Mouse (Mus musculus): Measurements from ENCODE around the gene Ets1. TPM values are rescaled to one million over a fixed set of nuclear protein-coding genes. Genes with fewer than 3 reads are reported as not detected.

Gene Ets1
- polyA plus RNA-seq, 1 experiment from 2014 or later, result 48.5 TPM

DNA sequence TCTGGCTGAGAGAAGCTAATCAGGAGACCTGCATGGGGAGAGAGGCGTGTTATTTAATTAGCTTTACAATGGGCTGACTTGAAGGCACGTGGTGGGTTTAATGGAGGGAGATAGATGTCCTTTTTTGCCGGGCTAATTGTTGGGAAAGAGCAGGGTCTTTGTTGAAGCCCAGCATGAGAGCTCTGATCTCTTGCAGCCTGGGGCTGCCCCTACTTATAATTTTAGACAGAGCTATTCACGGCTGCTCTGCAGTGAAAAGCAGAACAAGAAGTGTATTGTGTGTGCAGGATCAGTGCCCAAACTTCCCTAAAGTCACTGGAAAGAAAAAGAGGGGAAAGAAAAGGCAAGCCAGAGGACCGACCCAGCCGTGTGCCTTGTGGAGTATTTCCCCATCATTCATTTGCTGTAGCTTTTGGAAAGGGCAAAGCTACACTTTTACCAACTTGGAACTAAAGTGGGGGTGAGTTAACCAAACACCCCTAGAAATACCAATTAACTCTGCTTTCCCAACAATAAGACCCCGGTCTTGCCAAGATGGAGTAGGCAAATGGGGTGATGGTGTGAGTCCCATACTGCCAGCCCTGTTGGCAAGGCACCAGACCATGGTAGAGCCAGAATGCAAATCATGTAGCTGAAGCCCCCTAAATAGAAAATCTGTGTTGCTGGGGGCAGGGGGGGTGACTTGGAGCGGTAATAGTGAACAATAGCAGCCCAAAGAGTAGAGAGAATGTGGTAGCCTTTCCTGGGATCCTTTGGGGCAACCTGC lies 50.0 kb downstream of the Ets1 start:
- H3K9ac ChIP-seq (replicated peaks), result no peak overlapping the region
- peaks cover 9% of the 10 kb centered on the region for H3K4me1 ChIP-seq (replicated peaks)
- no peak overlapping the region for H3K4me2 ChIP-seq
- 36% methylated on average over 8 of the region's 8 CpGs for WGBS
- no peak overlapping the region for H3K4me3 ChIP-seq (replicated peaks)
- H3K27me3 ChIP-seq, result no peaks in the 10 kb centered on the region
- no peaks in the 10 kb centered on the region for H3K9me3 ChIP-seq
- H3K36me3 ChIP-seq, result no peaks in the 10 kb centered on the region
- H3K27ac ChIP-seq, result peak overlapping the region; percentile 79
- ATAC-seq (ENCODE audit: insufficient number of reproducible peaks, insufficient read depth, low FRiP score, low TSS enrichment, low read depth), result peak; percentile 59; the same call in 1 of the 2 replicates

DNA sequence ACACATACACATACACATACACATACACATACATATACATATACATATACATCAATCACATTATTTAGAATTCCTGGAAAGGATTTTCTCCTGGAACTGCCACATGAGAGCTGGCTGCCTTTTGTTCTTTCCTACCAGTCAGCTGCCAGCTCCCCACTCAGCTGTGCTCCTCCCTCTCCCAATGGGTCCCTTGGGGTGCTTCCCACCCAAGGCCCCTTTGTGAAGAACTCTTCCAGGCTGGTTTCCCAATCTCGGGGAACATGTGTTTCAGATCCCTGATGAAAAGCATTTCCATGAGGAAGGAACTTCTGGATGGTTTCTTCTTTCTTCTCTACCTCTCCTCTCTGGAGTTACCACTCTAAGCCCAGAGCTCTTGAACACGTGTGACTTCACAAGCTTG lies 52.3 kb downstream of the Ets1 start:
- no peak overlapping the region for H3K4me3 ChIP-seq (replicated peaks)
- H3K36me3 ChIP-seq, result no peaks in the 10 kb centered on the region
- no peak for ATAC-seq (ENCODE audit: insufficient number of reproducible peaks, insufficient read depth, low FRiP score, low TSS enrichment, low read depth)
- no peak overlapping the region for H3K4me2 ChIP-seq
- no peak overlapping the region for H3K27ac ChIP-seq
- peaks cover 9% of the 10 kb centered on the region for H3K4me1 ChIP-seq (replicated peaks)
- H3K9me3 ChIP-seq, result no peaks in the 10 kb centered on the region
- 0 out of 2 replicates have a peak, but pooled peaks cover 7% of the 10 kb centered on the region for H3K27me3 ChIP-seq
- no peak overlapping the region for H3K9ac ChIP-seq (replicated peaks)
- 77% methylated on average over 2 of the region's 2 CpGs for WGBS

DNA sequence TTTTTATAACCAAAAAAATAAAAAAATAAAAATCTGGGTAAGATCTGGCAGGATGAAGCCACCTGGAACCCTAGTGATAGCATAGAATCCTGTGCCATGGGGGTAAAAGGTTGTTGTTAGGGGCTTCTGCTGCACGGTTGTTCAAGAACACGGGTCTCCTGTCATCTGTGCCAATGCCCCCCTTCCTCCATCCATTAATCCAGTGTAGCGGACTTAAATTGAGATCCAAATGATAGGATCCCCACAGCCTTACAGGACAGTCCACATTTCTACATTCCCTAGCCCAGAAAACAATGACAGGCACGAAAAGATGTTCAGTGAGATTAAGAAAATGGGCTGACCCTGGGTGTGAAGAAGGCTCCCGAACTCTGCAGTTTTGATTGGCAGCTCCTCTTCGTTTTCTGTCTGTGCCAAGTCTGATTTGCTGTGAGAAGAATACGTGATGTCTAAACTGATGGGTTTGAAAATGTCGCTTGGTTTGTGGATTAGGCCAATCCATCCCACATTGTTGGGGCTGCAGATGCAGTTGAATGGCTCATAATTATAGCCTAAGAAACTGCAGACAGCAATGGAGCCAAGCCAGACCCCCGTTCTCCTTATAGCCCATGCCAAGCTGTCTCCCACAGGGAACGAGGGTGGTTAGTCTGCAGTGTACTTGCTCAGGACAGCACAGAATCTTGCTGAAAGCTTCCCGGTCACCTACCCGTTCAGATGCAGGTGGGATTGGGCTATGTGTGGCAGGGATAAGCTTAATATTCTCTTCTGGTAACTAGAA lies 55.3 kb downstream of the Ets1 start:
- no peak overlapping the region for H3K4me3 ChIP-seq (replicated peaks)
- no peaks in the 10 kb centered on the region for H3K36me3 ChIP-seq
- 0 out of 2 replicates have a peak, but pooled peaks cover 7% of the 10 kb centered on the region for H3K27me3 ChIP-seq
- no peak for ATAC-seq (ENCODE audit: insufficient number of reproducible peaks, insufficient read depth, low FRiP score, low TSS enrichment, low read depth)
- H3K27ac ChIP-seq, result no peak overlapping the region
- no peaks in the 10 kb centered on the region for H3K9me3 ChIP-seq
- H3K4me2 ChIP-seq, result no peak overlapping the region
- peaks cover 1% of the 10 kb centered on the region; the same call in 1 of the 2 replicates for H3K4me1 ChIP-seq (replicated peaks)
- 80% methylated on average over 12 of the region's 12 CpGs for WGBS
- H3K9ac ChIP-seq (replicated peaks), result no peak overlapping the region

DNA sequence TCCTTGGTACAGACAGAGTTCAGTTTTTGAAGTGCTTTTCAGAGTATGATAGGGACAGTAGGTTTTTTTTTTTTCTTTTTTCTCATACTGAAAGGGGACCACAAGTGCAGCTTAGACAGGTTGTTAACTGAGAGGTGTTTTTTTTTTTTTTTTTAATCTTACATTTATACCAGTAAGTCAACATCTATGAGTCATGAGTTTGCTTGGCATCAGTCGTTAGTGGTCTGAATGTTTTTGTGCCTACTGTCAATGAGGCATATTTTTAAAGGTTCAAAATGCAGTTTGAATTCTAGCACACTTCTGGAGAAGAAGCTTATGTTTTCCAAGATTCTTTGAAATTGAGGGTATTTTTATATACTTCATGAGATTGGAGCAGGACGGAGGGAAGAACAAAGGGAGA lies 56.9 kb downstream of the Ets1 start:
- H3K4me3 ChIP-seq (replicated peaks), result no peak overlapping the region
- no peak overlapping the region for H3K9ac ChIP-seq (replicated peaks)
- H3K27me3 ChIP-seq, result 0 out of 2 replicates have a peak, but pooled peaks cover 7% of the 10 kb centered on the region
- H3K4me1 ChIP-seq (replicated peaks), result peaks cover 10% of the 10 kb centered on the region
- no peak overlapping the region for H3K27ac ChIP-seq
- H3K9me3 ChIP-seq, result no peaks in the 10 kb centered on the region
- 87% methylated on average over 2 of the region's 2 CpGs for WGBS
- no peak overlapping the region for H3K4me2 ChIP-seq
- H3K36me3 ChIP-seq, result no peaks in the 10 kb centered on the region
- ATAC-seq (ENCODE audit: insufficient number of reproducible peaks, insufficient read depth, low FRiP score, low TSS enrichment, low read depth), result no peak

DNA sequence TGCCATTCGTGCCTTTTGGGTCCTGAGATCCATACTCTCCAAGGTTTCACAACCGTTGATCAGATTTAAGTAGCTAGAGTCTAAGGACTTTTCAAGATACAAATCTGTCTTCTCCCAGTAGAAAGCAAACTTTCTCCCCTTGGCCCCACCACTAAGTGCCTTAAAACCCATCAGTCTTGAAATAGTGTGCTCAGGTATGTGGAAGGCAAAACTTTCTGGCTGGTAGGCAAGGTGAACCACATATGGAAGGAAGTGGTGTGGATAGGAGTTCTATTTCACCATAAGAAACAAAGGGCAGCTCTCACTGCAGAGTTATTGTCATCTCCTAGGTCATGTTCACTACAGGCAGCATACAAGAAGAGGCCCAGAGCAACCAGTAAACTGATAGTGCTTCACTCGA lies 57.4 kb downstream of the Ets1 start:
- Histone ChIP-seq H3K9me3 (no peaks in the 10 kb centered on the region), H3K4me3 (replicated peaks) (no peak overlapping the region), H3K4me2 (no peak overlapping the region), H3K9ac (replicated peaks) (no peak overlapping the region), H3K27me3 (0 out of 2 replicates have a peak, but pooled peaks cover 7% of the 10 kb centered on the region), H3K4me1 (replicated peaks) (peaks cover 11% of the 10 kb centered on the region), H3K27ac (no peak overlapping the region), H3K36me3 (no peaks in the 10 kb centered on the region)
- no peak for ATAC-seq (ENCODE audit: insufficient number of reproducible peaks, insufficient read depth, low FRiP score, low TSS enrichment, low read depth)
- 78% methylated on average over 3 of the region's 3 CpGs for WGBS

DNA sequence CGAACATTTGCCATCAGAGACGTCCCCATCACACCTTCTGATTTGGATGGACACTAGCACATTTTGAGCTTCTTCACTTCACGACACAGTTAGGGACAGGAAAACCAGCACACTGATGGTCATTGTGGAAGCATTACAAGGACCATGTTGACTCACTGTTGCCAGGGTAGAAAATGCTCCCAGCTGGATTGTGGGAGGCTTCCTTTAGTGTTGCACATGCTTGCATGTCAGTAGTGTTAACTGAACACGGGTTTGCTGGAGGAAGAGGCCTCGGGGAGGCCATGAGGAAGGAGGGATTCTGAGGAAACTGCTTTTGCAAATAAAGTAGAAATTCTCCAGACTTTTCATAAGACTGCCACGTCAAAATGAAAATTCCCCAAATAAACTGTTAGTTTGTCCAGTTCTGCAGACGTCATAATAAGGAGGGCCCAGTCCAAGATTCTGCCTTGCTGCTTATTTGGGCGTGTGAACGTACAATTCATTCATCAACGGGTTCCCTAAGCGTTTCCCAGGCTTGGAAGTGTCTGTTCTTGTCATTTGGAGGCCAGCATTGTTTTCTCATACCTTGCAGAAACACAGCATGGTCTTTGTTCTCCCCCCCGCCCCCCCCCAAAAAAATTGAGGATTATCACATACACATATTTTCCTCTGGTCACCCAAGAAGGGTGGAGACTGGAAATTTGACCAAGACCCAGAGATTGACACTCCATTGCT lies 58.2 kb downstream of the Ets1 start:
- Histone ChIP-seq H3K27ac (no peak overlapping the region), H3K27me3 (0 out of 2 replicates have a peak, but pooled peaks cover 7% of the 10 kb centered on the region), H3K4me3 (replicated peaks) (no peak overlapping the region), H3K4me1 (replicated peaks) (peaks cover 14% of the 10 kb centered on the region), H3K9ac (replicated peaks) (no peak overlapping the region), H3K4me2 (no peak overlapping the region), H3K36me3 (no peaks in the 10 kb centered on the region), H3K9me3 (no peaks in the 10 kb centered on the region)
- ATAC-seq (ENCODE audit: insufficient number of reproducible peaks, insufficient read depth, low FRiP score, low TSS enrichment, low read depth), result no peak
- 81% methylated on average over 12 of the region's 12 CpGs for WGBS

DNA sequence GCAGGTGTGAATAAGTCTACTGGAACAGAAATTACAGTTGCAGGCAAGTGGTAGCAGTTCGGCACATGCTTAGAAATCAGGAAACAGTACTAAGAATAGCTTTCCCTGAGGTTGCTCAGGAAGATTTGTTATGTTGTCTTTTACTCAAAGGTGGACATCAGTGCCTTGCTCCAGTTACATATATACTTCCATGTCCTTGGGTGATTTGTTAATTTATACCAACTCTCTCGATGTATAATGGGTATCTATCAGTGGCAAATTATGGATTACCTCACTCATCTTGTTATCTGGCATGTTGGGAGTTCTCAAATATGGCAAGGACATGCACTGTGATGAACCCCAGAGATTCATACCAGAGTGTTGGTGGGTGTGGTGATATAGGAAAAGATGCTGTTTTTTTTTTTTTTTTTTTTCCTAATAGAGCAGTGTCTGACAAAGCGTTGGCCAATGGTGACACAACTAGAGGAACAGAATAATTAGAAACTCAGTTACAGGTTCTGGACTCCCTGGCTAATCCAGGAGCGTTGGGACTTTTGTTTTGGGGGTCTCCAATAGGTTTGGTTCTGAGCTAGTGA lies 59.0 kb downstream of the Ets1 start:
- no peaks in the 10 kb centered on the region for H3K9me3 ChIP-seq
- H3K4me1 ChIP-seq (replicated peaks), result peaks cover 22% of the 10 kb centered on the region
- peak overlapping the region; percentile 71 for H3K4me2 ChIP-seq
- 0 out of 2 replicates have a peak, but pooled peaks cover 7% of the 10 kb centered on the region for H3K27me3 ChIP-seq
- WGBS, result 57% methylated on average over 4 of the region's 4 CpGs
- no peak overlapping the region for H3K27ac ChIP-seq
- ATAC-seq (ENCODE audit: insufficient number of reproducible peaks, insufficient read depth, low FRiP score, low TSS enrichment, low read depth), result no peak
- H3K9ac ChIP-seq (replicated peaks), result peak overlapping the region; percentile 38; the same call in 1 of the 2 replicates
- H3K36me3 ChIP-seq, result no peaks in the 10 kb centered on the region
- H3K4me3 ChIP-seq (replicated peaks), result peak overlapping the region; percentile 68

DNA sequence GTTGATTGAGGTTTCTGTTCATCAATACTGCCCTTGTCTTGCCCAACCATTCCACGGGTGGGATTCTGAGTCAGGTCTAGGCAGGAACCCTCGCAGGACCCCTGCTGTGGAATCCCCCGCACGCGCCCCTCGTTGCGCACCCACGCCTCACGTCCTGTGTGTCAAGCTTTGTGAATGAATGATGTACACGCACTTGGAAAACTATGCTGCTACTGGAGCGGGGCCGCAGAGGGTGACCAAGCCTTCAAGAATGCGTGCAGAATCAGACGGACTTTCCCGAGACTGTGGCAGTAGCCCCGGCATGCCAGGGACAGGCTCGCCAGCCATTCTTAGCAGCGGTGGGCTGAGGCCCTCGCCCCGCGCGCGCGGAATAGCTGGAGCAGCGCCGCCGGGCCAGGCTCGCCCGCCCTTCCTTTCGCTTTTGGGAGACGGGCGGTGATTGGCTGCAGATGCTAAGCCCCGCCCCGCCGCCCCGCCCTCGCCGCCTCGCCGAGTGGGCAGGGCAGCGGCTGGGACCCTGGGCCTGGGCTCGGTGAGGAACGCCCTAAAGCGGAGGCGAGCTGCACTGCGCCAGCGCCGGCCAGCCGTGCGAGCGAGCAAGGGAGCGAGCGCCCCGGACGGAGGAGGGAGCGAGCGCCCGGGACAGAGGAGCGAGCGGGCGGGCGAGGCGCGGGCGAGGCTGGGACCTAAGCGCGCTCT lies 59.6 kb downstream of the Ets1 start:
- Histone ChIP-seq H3K9ac (replicated peaks) (peak overlapping the region; percentile 80), H3K27ac (peak overlapping the region; percentile 90), H3K4me3 (replicated peaks) (peak overlapping the region; percentile 68), H3K9me3 (no peaks in the 10 kb centered on the region), H3K36me3 (no peaks in the 10 kb centered on the region), H3K27me3 (0 out of 2 replicates have a peak, but pooled peaks cover 7% of the 10 kb centered on the region), H3K4me2 (peak overlapping the region; percentile 71), H3K4me1 (replicated peaks) (peaks cover 28% of the 10 kb centered on the region)
- WGBS, result under 1% methylated on average over 63 of the region's 67 CpGs
- peak; percentile 94 for ATAC-seq (ENCODE audit: insufficient number of reproducible peaks, insufficient read depth, low FRiP score, low TSS enrichment, low read depth)

DNA sequence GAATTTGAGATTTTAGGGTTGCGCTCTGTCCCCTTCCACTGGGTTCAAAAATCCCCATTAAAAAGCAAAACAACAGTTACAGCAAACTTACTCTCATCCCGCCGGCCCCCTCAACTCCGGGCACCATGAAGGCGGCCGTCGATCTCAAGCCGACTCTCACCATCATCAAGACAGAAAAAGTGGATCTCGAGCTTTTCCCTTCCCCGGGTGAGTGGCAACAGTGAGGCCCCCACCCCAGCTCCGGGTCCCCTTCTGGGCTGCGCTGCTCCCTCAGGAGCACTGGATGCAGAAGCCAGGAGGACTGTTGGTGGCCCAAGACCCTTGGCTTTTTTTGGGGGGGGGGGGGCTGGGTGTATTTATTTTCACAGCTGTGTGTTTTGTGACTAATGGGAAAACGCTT lies 60.2 kb downstream of the Ets1 start:
- Histone ChIP-seq H3K36me3 (no peaks in the 10 kb centered on the region), H3K4me2 (peak overlapping the region; percentile 71), H3K9me3 (no peaks in the 10 kb centered on the region), H3K4me1 (replicated peaks) (peaks cover 34% of the 10 kb centered on the region), H3K27ac (peak overlapping the region; percentile 90), H3K27me3 (0 out of 2 replicates have a peak, but pooled peaks cover 5% of the 10 kb centered on the region), H3K9ac (replicated peaks) (peak overlapping the region; percentile 80), H3K4me3 (replicated peaks) (peak overlapping the region; percentile 68)
- WGBS, result 1% methylated on average over 13 of the region's 13 CpGs
- ATAC-seq (ENCODE audit: insufficient number of reproducible peaks, insufficient read depth, low FRiP score, low TSS enrichment, low read depth), result peak; percentile 39

DNA sequence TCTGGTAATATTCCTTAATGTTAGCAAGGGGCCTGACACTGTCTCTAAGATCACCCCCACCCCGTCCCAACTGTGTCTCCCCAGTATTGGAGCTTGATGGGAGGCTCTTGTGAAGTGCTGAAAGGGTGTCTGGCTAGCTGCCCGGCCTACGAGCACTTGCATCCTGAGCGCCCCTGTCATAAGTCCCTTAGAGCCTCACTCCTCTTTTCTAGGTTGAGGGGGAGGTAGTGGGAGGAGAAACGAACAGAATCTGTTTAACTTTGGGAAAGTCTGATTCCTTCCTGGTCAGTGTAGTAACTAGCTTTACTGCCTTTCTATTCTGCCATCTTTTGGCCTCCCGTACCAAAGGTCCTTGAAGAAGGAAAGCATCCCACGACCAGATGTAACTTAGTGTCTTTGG lies 60.7 kb downstream of the Ets1 start:
- ATAC-seq (ENCODE audit: insufficient number of reproducible peaks, insufficient read depth, low FRiP score, low TSS enrichment, low read depth), result no peak
- Histone ChIP-seq H3K27ac (peak overlapping the region; percentile 90), H3K27me3 (0 out of 2 replicates have a peak, but pooled peaks cover under 1% of the 10 kb centered on the region), H3K4me3 (replicated peaks) (peak overlapping the region; percentile 68), H3K9me3 (no peaks in the 10 kb centered on the region), H3K4me2 (peak overlapping the region; percentile 71), H3K4me1 (replicated peaks) (peaks cover 38% of the 10 kb centered on the region), H3K9ac (replicated peaks) (peak overlapping the region; percentile 80), H3K36me3 (no peaks in the 10 kb centered on the region)
- 6% methylated on average over 7 of the region's 7 CpGs for WGBS

All from limb, embryonic 12.5 days (tissue).